Mouse (Mus musculus) embryonic facial prominence, embryonic 15.5 days (tissue): ENCODE measurements around the gene Mydgf. TPM values are rescaled to one million over a fixed set of nuclear protein-coding genes. Genes with fewer than 3 reads are reported as not detected.

Experiments used
- ATAC-seq: fragments of 200-750 bp; cut with Nextera tagmentation; 2 replicates; pipeline ENCODE4 v1.8.0; 2017; ENCODE audit warnings: low read depth, moderate TSS enrichment; ENCODE audit not compliant: insufficient number of reproducible peaks, low FRiP score, low TSS enrichment
- H3K27ac ChIP-seq: fragments of 300-500 bp; sonication (generic); replicated peaks from 2 replicates; pipeline ENCODE4 v1.5.1; 2015; ENCODE audit warnings: mild to moderate bottlenecking, inconsistent platforms
- H3K27me3 ChIP-seq: fragments of 300-500 bp; sonication (generic); 2 replicates; pipeline ENCODE4 v1.6.1; 2015; ENCODE audit warnings: inconsistent platforms
- H3K36me3 ChIP-seq: fragments of 300-500 bp; sonication (generic); 2 replicates; pipeline ENCODE4 v1.6.1; 2015; ENCODE audit warnings: mild to moderate bottlenecking, inconsistent platforms
- H3K4me1 ChIP-seq: fragments of 300-500 bp; sonication (generic); 2 replicates; pipeline ENCODE4 v1.6.1; 2015; ENCODE audit warnings: inconsistent platforms
- H3K4me2 ChIP-seq: fragments of 300-500 bp; sonication (generic); replicated peaks from 2 replicates; pipeline ENCODE4 v1.6.1; 2015; ENCODE audit warnings: mild to moderate bottlenecking, inconsistent platforms
- H3K4me3 ChIP-seq: fragments of 300-500 bp; sonication (generic); replicated peaks from 2 replicates; pipeline ENCODE4 v1.5.1; 2015; ENCODE audit warnings: mild to moderate bottlenecking, inconsistent platforms
- H3K9ac ChIP-seq: fragments of 300-500 bp; sonication (generic); 2 replicates; pipeline ENCODE4 v1.6.1; 2015; ENCODE audit warnings: inconsistent platforms
- H3K9me3 ChIP-seq: fragments of 300-500 bp; sonication (generic); replicated peaks from 2 replicates; pipeline ENCODE4 v1.6.1; 2016; ENCODE audit warnings: inconsistent platforms
- WGBS: fragments of 180-500 bp; shearing (Covaris S2); methylation state at CpG from one replicate; pipeline ENCODE4 v1.1.7; 2015; 5-methylcytosine and 5-hydroxymethylcytosine counted together
- microRNA-seq: library from miRNA; unstranded; fragments of <30 nt; microRNA quantifications from one replicate; pipeline ENCODE4, GENCODE M21; 2016; ENCODE audit warnings: borderline number of aligned reads
- polyA plus RNA-seq: library from polyadenylated mRNA; unstranded; fragments of >200 nt; fragmentation: Nextera tagmentation; extraction: Ambion mirVana; gene quantifications from 2 replicates; pipeline ENCODE4 v1.2.1, GENCODE M21; 2015

Gene Mydgf
- polyA plus RNA-seq, 1 experiment from 2014 or later = 102 TPM

- H3K9me3 ChIP-seq = no peaks in the 10 kb centered on the region
- H3K4me3 ChIP-seq = no peak overlapping the region
- peaks cover 16% of the 10 kb centered on the region for H3K4me1 ChIP-seq
- 89% methylated on average over 10 of the region's 10 CpGs for WGBS
- H3K4me2 ChIP-seq = no peak overlapping the region
- peaks cover 11% of the 10 kb centered on the region; the same call in 1 of the 2 replicates for H3K36me3 ChIP-seq
- no peak for ATAC-seq
- no peaks in the 10 kb centered on the region for H3K27me3 ChIP-seq
- H3K9ac ChIP-seq = no peak overlapping the region
- H3K27ac ChIP-seq = no peak overlapping the region
Measured at GRCm38 (mm10) chr17:56131136-56131535, 52.6 kb downstream of the Mydgf start.

DNA sequence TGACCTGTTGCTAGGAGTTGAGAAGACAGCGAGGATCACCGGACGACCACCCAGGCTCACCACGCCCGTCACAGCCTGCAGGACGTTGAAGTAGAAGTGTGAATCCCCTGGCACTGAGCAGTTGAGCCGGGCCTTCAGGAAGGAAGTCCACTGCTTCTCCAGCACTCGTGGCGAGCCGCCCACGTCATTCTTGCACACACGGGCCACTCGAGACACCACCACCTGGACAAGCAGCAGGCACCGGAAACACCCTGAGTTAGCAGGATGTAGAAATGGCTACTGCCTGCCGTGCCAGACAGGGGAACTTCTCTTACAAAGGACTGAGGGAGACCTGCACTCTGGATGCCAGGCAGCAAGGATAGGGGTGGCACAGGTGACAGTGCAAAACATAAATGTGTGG is 55.5 kb downstream of the Mydgf start:
- peaks cover 11% of the 10 kb centered on the region; the same call in 1 of the 2 replicates for H3K36me3 ChIP-seq
- H3K4me3 ChIP-seq = no peak overlapping the region
- ATAC-seq = no peak
- no peak overlapping the region for H3K27ac ChIP-seq
- H3K27me3 ChIP-seq = peaks cover 15% of the 10 kb centered on the region
- no peaks in the 10 kb centered on the region for H3K9me3 ChIP-seq
- no peak overlapping the region for H3K4me2 ChIP-seq
- 73% methylated on average over 15 of the region's 15 CpGs for WGBS
- H3K4me1 ChIP-seq = peaks cover 11% of the 10 kb centered on the region
- no peak overlapping the region for H3K9ac ChIP-seq

DNA sequence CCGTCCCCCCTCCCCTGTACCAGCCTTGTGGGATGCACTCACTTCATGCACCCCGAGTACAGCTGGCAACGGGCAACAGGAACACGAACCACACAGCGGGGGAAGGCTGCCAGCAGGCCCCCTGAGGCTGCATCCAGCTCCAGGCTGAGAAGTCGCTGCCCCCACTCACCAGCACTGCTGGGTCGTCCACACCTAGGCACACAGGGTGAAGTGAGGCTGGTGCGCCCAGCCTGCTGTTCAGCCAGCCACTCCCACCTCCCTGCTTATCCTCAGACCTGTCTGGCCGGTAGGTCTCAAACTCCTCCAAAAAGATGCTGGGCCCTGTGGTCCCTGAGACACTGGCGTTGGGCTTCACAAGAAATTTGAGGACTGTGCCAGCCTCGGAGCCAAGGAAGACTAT is 57.5 kb downstream of the Mydgf start:
- H3K4me3 ChIP-seq = no peak overlapping the region
- peaks cover 11% of the 10 kb centered on the region; the same call in 1 of the 2 replicates for H3K36me3 ChIP-seq
- no peak for ATAC-seq
- no peak overlapping the region for H3K4me2 ChIP-seq
- H3K27ac ChIP-seq = no peak overlapping the region
- peaks cover 36% of the 10 kb centered on the region for H3K27me3 ChIP-seq
- peaks cover 11% of the 10 kb centered on the region for H3K4me1 ChIP-seq
- WGBS = 48% methylated on average over 11 of the region's 11 CpGs
- H3K9ac ChIP-seq = no peak overlapping the region
- H3K9me3 ChIP-seq = peaks cover 10% of the 10 kb centered on the region

Small RNA genes within 50 kb of the gene (microRNA-seq; reads per million reads assigned to microRNA genes)
- not detected for gene Gm44397

Other genes starting within 250 kb of the Mydgf start
- 6.8 and 7.4 TPM in 2 replicates for gene Zfp119b, start 234.4 kb downstream of the Mydgf start, polyA plus RNA-seq
- gene Ebi3, start 231.3 kb downstream of the Mydgf start, polyA plus RNA-seq = 3.3 and 3.7 TPM in 2 replicates
- gene Yju2, start 224.8 kb downstream of the Mydgf start, polyA plus RNA-seq = 22.8 and 26.0 TPM in 2 replicates
- 20.4 and 22.2 TPM in 2 replicates for gene Shd, start 213.5 kb downstream of the Mydgf start, polyA plus RNA-seq
- gene Fsd1, start 197.4 kb downstream of the Mydgf start, polyA plus RNA-seq = 12.5 and 16.8 TPM in 2 replicates
- 23.6 and 24.5 TPM in 2 replicates for gene Stap2, start 178.3 kb downstream of the Mydgf start, polyA plus RNA-seq
- 91.3 and 97.2 TPM in 2 replicates for gene Mpnd, start 178.2 kb downstream of the Mydgf start, polyA plus RNA-seq
- 194 and 201 TPM in 2 replicates for gene Sh3gl1, start 147.3 kb downstream of the Mydgf start, polyA plus RNA-seq
- gene Chaf1a, start 143.5 kb downstream of the Mydgf start, polyA plus RNA-seq = 21.6 and 23.0 TPM in 2 replicates
- gene Ubxn6, start 108.9 kb downstream of the Mydgf start, polyA plus RNA-seq = 46.4 and 51.6 TPM in 2 replicates
- gene Hdgfl2, start 104.3 kb downstream of the Mydgf start, polyA plus RNA-seq = 112 and 119 TPM in 2 replicates
- 0.08 TPM in 1 of 2 replicates, not detected in the other for gene Plin4, start 74.1 kb downstream of the Mydgf start, polyA plus RNA-seq
- 0.72 and 1.2 TPM in 2 replicates for gene Plin5, start 66.3 kb downstream of the Mydgf start, polyA plus RNA-seq
- gene Lrg1, start 61.9 kb downstream of the Mydgf start, polyA plus RNA-seq = 1.4 and 1.8 TPM in 2 replicates
- 4.2 and 4.6 TPM in 2 replicates for gene Sema6b, start 43.6 kb downstream of the Mydgf start, polyA plus RNA-seq
- gene Tnfaip8l1, start 21.4 kb downstream of the Mydgf start, polyA plus RNA-seq = 13.9 and 14.5 TPM in 2 replicates
- 37.1 and 40.9 TPM in 2 replicates for gene Dpp9, start 35.0 kb upstream of the Mydgf start, polyA plus RNA-seq
- 15.0 and 15.4 TPM in 2 replicates for gene Fem1a, start 72.9 kb upstream of the Mydgf start, polyA plus RNA-seq
- gene Ticam1, start 92.9 kb upstream of the Mydgf start, polyA plus RNA-seq = 6.7 and 7.4 TPM in 2 replicates
- gene Plin3, start 109.0 kb upstream of the Mydgf start, polyA plus RNA-seq = 89.5 and 92.6 TPM in 2 replicates
- gene Arrdc5, start 116.4 kb upstream of the Mydgf start, polyA plus RNA-seq = 0.33 TPM in 1 of 2 replicates, not detected in the other
- gene Uhrf1, start 119.4 kb upstream of the Mydgf start, polyA plus RNA-seq = 110 and 113 TPM in 2 replicates
- gene Kdm4b, start 142.1 kb upstream of the Mydgf start, polyA plus RNA-seq = 40.1 and 43.6 TPM in 2 replicates